Mouse (Mus musculus): Measurements from ENCODE around the gene BC034090. TPM values are rescaled to one million over a fixed set of nuclear protein-coding genes. Genes with fewer than 3 reads are reported as not detected.

BC034090 gene
- polyA plus RNA-seq, 1 experiment from 2014 or later: 0.30 TPM

- no peak overlapping the region for H3K27ac ChIP-seq (replicated peaks)
- 60% methylated on average over 12 of the region's 12 CpGs for WGBS (ENCODE audit: insufficient replicate concordance)
- no peaks in the 10 kb centered on the region for H3K36me3 ChIP-seq (replicated peaks)
- ATAC-seq (ENCODE audit: insufficient read depth): no peak
- peaks cover 62% of the 10 kb centered on the region for H3K27me3 ChIP-seq
- H3K4me3 ChIP-seq (replicated peaks): no peak overlapping the region
- H3K9me3 ChIP-seq (replicated peaks): no peaks in the 10 kb centered on the region
- no peak overlapping the region for H3K4me2 ChIP-seq
- peaks cover 8% of the 10 kb centered on the region for H3K4me1 ChIP-seq (replicated peaks)
- no peak overlapping the region for H3K9ac ChIP-seq
Observed at GRCm38 (mm10) chr1:155241701-155242487, 2.4 kb downstream of the BC034090 start.

DNA sequence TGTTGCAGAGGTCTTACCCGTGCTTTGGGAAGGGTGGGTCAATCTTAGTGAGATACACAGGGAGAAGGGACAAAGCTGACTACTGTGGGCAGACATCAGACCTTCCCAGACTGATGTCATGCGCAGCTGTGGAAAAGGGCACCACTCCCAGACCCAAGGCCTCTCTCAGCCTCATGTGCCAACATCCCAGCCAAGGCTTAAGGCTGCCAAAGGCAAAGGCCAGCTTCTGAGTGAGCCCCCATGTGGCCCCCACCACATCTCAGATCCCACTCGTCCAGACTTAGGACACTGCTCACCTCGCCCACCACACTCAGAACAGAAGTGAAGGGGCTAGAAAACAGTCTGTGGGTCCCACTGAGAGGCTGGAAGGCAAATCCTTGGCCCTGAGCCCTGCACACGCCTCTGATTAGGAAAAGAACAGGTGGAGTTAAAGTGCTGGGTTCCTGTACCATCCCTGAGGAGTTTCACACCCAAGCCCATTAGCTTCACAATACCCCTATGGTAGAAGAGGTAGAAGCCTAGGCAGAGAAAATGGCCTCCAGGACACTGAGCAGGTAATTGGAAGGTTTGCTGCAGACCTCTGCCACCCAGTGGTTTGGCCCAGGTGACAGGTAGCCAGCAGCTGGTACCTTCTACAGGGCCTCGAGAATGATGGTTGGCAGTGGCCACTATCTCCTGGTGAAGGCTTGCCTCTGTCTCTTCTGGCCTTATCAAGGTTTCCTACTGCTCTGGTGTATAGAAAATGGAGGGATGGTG is 4.1 kb downstream of the BC034090 start:
- no peak overlapping the region for H3K4me2 ChIP-seq
- H3K9me3 ChIP-seq (replicated peaks): no peaks in the 10 kb centered on the region
- 40% methylated on average over 6 of the region's 6 CpGs for WGBS (ENCODE audit: insufficient replicate concordance)
- no peak overlapping the region for H3K9ac ChIP-seq
- H3K4me3 ChIP-seq (replicated peaks): no peak overlapping the region
- H3K27me3 ChIP-seq: peaks cover 49% of the 10 kb centered on the region
- no peaks in the 10 kb centered on the region for H3K36me3 ChIP-seq (replicated peaks)
- ATAC-seq (ENCODE audit: insufficient read depth): no peak
- H3K27ac ChIP-seq (replicated peaks): no peak overlapping the region
- H3K4me1 ChIP-seq (replicated peaks): peaks cover 8% of the 10 kb centered on the region

GRCm38 (mm10) chr1:155239169-155239568 is 5.1 kb downstream of the BC034090 start:
- H3K36me3 ChIP-seq (replicated peaks): no peaks in the 10 kb centered on the region
- no peak overlapping the region for H3K4me3 ChIP-seq (replicated peaks)
- peaks cover 3% of the 10 kb centered on the region; the same call in 1 of the 2 replicates for H3K4me1 ChIP-seq (replicated peaks)
- H3K27me3 ChIP-seq: peaks cover 39% of the 10 kb centered on the region
- H3K27ac ChIP-seq (replicated peaks): no peak overlapping the region
- ATAC-seq (ENCODE audit: insufficient read depth): no peak
- WGBS (ENCODE audit: insufficient replicate concordance): 73% methylated on average over 4 of the region's 4 CpGs
- H3K9me3 ChIP-seq (replicated peaks): no peaks in the 10 kb centered on the region
- no peak overlapping the region for H3K4me2 ChIP-seq
- no peak overlapping the region for H3K9ac ChIP-seq

GRCm38 (mm10) chr1:155238126-155238525 is 6.1 kb downstream of the BC034090 start:
- Histone ChIP-seq H3K4me1 (replicated peaks) (no peaks in the 10 kb centered on the region), H3K4me2 (no peak overlapping the region), H3K4me3 (replicated peaks) (no peak overlapping the region), H3K27ac (replicated peaks) (no peak overlapping the region), H3K36me3 (replicated peaks) (no peaks in the 10 kb centered on the region), H3K9ac (no peak overlapping the region), H3K27me3 (peaks cover 29% of the 10 kb centered on the region), H3K9me3 (replicated peaks) (no peaks in the 10 kb centered on the region)
- ATAC-seq (ENCODE audit: insufficient read depth): no peak
- WGBS (ENCODE audit: insufficient replicate concordance): 76% methylated on average over 5 of the region's 5 CpGs

DNA sequence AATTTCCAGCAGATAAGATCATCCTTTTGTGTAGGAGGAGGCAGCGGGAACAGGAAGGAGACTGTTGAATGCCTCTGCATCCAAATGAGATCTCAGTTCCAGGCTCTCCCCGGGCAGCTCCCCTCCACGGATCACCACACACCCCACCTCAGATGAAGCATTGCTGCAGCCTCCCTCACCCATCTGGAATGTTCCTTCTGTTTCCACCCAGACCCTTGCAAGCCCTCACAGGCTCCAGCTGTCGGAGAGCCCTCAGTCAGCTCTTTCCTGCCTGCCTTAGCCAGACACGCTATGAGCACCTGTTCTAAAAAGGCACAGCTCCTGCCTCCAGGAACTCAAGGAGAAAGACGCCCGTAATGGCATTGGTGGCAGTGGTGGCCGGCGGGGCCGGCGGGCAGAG is 6.9 kb downstream of the BC034090 start:
- ATAC-seq (ENCODE audit: insufficient read depth): no peak
- 63% methylated on average over 11 of the region's 11 CpGs for WGBS (ENCODE audit: insufficient replicate concordance)

DNA sequence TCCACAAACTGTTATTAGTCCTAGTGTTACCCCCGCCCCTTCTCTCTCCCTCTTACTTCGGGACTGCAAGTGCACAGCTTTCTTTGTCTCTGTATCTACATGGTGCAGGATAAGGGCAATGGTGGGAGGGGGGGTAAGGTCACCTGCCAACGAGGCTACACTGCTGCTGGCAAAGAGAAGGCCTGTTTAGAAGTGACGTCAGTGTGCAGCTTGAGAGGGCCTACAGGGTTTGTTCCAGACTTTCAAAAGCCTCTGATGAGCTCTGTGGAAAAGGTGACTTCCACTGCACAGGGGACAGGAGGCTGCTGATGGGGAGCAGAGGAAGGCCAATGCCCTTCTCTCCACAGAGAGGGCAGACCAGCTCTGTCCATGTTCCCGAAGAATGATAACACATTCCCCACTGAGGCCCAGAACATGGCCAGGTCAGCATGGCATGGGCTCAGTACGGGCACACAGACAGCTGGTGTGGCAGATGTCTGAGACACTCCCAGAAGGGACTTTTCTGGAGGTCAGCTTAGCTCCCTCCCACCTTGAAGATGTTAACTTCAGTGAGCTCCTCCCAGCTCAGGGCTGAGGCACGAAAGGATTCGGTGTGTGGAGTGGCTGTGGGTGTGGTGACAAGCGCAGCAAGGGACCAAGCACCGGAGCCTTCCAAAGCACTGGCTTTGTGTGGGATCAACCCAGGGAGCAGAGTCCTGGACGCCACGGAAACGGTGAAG is 7.8 kb downstream of the BC034090 start:
- Histone ChIP-seq H3K27ac (replicated peaks) (no peak overlapping the region), H3K4me2 (no peak overlapping the region), H3K9me3 (replicated peaks) (no peaks in the 10 kb centered on the region), H3K4me1 (replicated peaks) (no peaks in the 10 kb centered on the region), H3K4me3 (replicated peaks) (no peak overlapping the region), H3K27me3 (peaks cover 13% of the 10 kb centered on the region), H3K9ac (no peak overlapping the region), H3K36me3 (replicated peaks) (no peaks in the 10 kb centered on the region)
- 60% methylated on average over 13 of the region's 13 CpGs for WGBS (ENCODE audit: insufficient replicate concordance)
- ATAC-seq (ENCODE audit: insufficient read depth): no peak

More for the DNA sequence above, 6.9 kb downstream of the BC034090 start:
- Histone ChIP-seq H3K4me1 (replicated peaks) (no peaks in the 10 kb centered on the region), H3K4me3 (replicated peaks) (no peak overlapping the region), H3K27ac (replicated peaks) (no peak overlapping the region), H3K27me3 (peaks cover 22% of the 10 kb centered on the region), H3K9ac (no peak overlapping the region), H3K4me2 (no peak overlapping the region), H3K36me3 (replicated peaks) (no peaks in the 10 kb centered on the region), H3K9me3 (replicated peaks) (no peaks in the 10 kb centered on the region)

- Histone ChIP-seq H3K9me3 (replicated peaks) (no peaks in the 10 kb centered on the region), H3K4me2 (no peak overlapping the region), H3K4me1 (replicated peaks) (no peaks in the 10 kb centered on the region), H3K4me3 (replicated peaks) (no peak overlapping the region), H3K36me3 (replicated peaks) (no peaks in the 10 kb centered on the region), H3K9ac (no peak overlapping the region), H3K27me3 (peaks cover 6% of the 10 kb centered on the region; the same call in 1 of the 2 replicates), H3K27ac (replicated peaks) (no peak overlapping the region)
- WGBS (ENCODE audit: insufficient replicate concordance): 49% methylated on average over 2 of the region's 2 CpGs
- no peak for ATAC-seq (ENCODE audit: insufficient read depth)
Observed at GRCm38 (mm10) chr1:155235641-155236040, 8.6 kb downstream of the BC034090 start.

- Histone ChIP-seq H3K4me3 (replicated peaks) (no peak overlapping the region), H3K4me1 (replicated peaks) (no peaks in the 10 kb centered on the region), H3K9ac (no peak overlapping the region), H3K4me2 (no peak overlapping the region), H3K27me3 (peaks cover 6% of the 10 kb centered on the region; the same call in 1 of the 2 replicates), H3K27ac (replicated peaks) (no peak overlapping the region), H3K36me3 (replicated peaks) (no peaks in the 10 kb centered on the region), H3K9me3 (replicated peaks) (no peaks in the 10 kb centered on the region)
- ATAC-seq (ENCODE audit: insufficient read depth): no peak
- 40% methylated on average over 14 of the region's 14 CpGs for WGBS (ENCODE audit: insufficient replicate concordance)
Observed at GRCm38 (mm10) chr1:155233931-155234607, 10.2 kb downstream of the BC034090 start.

- ATAC-seq (ENCODE audit: insufficient read depth): no peak
- no peaks in the 10 kb centered on the region for H3K4me1 ChIP-seq (replicated peaks)
- 74% methylated on average over 9 of the region's 9 CpGs for WGBS (ENCODE audit: insufficient replicate concordance)
Observed at GRCm38 (mm10) chr1:155233378-155233777, 10.9 kb downstream of the BC034090 start.

GRCm38 (mm10) chr1:155232786-155233185 is 11.5 kb downstream of the BC034090 start:
- Histone ChIP-seq H3K36me3 (replicated peaks) (no peaks in the 10 kb centered on the region), H3K9ac (no peak overlapping the region), H3K27me3 (peaks cover 6% of the 10 kb centered on the region; the same call in 1 of the 2 replicates), H3K4me1 (replicated peaks) (no peaks in the 10 kb centered on the region), H3K27ac (replicated peaks) (no peak overlapping the region), H3K4me3 (replicated peaks) (no peak overlapping the region), H3K4me2 (no peak overlapping the region), H3K9me3 (replicated peaks) (no peaks in the 10 kb centered on the region)
- 71% methylated on average over 6 of the region's 6 CpGs for WGBS (ENCODE audit: insufficient replicate concordance)
- ATAC-seq (ENCODE audit: insufficient read depth): no peak

More at GRCm38 (mm10) chr1:155233378-155233777, 10.9 kb downstream of the BC034090 start:
- no peak overlapping the region for H3K9ac ChIP-seq
- H3K27ac ChIP-seq (replicated peaks): no peak overlapping the region
- no peaks in the 10 kb centered on the region for H3K9me3 ChIP-seq (replicated peaks)
- no peaks in the 10 kb centered on the region for H3K36me3 ChIP-seq (replicated peaks)
- no peak overlapping the region for H3K4me3 ChIP-seq (replicated peaks)
- H3K27me3 ChIP-seq: peaks cover 6% of the 10 kb centered on the region; the same call in 1 of the 2 replicates
- no peak overlapping the region for H3K4me2 ChIP-seq

Measured in liver, embryonic 15.5 days (tissue).